Mouse (Mus musculus): ENCODE results near the gene Esrrg. TPM values are rescaled to one million over a fixed set of nuclear protein-coding genes. Genes with fewer than 3 reads are reported as not detected.

Esrrg gene
- polyA plus RNA-seq, 1 experiment from 2014 or later, result 34.2 TPM

- WGBS (ENCODE audit: insufficient replicate concordance), result 79% methylated on average over 5 of the region's 5 CpGs
- ATAC-seq (replicated peaks; ENCODE audit: insufficient number of reproducible peaks, low FRiP score, low TSS enrichment), result no peak
Measured at GRCm38 (mm10) chr1:187862339-187862738, 253.7 kb downstream of the Esrrg start.

GRCm38 (mm10) chr1:187868427-187868826, 259.8 kb downstream of the Esrrg start:
- peaks cover 17% of the 10 kb centered on the region for H3K4me1 ChIP-seq (ENCODE audit: control insufficient read depth, insufficient read depth, low read length)
- ATAC-seq (replicated peaks; ENCODE audit: insufficient number of reproducible peaks, low FRiP score, low TSS enrichment), result no peak
- H3K9me3 ChIP-seq (replicated peaks; ENCODE audit: control insufficient read depth, low read length), result no peaks in the 10 kb centered on the region
- H3K27me3 ChIP-seq (ENCODE audit: control insufficient read depth, insufficient read depth, low read length), result no peaks in the 10 kb centered on the region
- WGBS (ENCODE audit: insufficient replicate concordance), result 67% methylated on average over 7 of the region's 7 CpGs
- no peak overlapping the region for H3K27ac ChIP-seq (ENCODE audit: low read depth, low read length)
- H3K9ac ChIP-seq (ENCODE audit: low read depth, low read length), result no peak overlapping the region
- H3K36me3 ChIP-seq (ENCODE audit: control insufficient read depth, insufficient read depth, low read length), result no peaks in the 10 kb centered on the region
- no peak overlapping the region for H3K4me2 ChIP-seq
- H3K4me3 ChIP-seq (ENCODE audit: low read depth, low read length), result no peak overlapping the region

More at GRCm38 (mm10) chr1:187862339-187862738, 253.7 kb downstream of the Esrrg start:
- no peaks in the 10 kb centered on the region for H3K27me3 ChIP-seq (ENCODE audit: control insufficient read depth, insufficient read depth, low read length)
- H3K4me1 ChIP-seq (ENCODE audit: control insufficient read depth, insufficient read depth, low read length), result peaks cover 4% of the 10 kb centered on the region
- H3K9me3 ChIP-seq (replicated peaks; ENCODE audit: control insufficient read depth, low read length), result no peaks in the 10 kb centered on the region
- H3K4me2 ChIP-seq, result no peak overlapping the region
- H3K4me3 ChIP-seq (ENCODE audit: low read depth, low read length), result no peak overlapping the region
- H3K27ac ChIP-seq (ENCODE audit: low read depth, low read length), result no peak overlapping the region
- H3K36me3 ChIP-seq (ENCODE audit: control insufficient read depth, insufficient read depth, low read length), result no peaks in the 10 kb centered on the region
- H3K9ac ChIP-seq (ENCODE audit: low read depth, low read length), result no peak overlapping the region

GRCm38 (mm10) chr1:187872208-187872607, 263.6 kb downstream of the Esrrg start:
- no peaks in the 10 kb centered on the region for H3K36me3 ChIP-seq (ENCODE audit: control insufficient read depth, insufficient read depth, low read length)
- H3K9ac ChIP-seq (ENCODE audit: low read depth, low read length), result no peak overlapping the region
- no peak overlapping the region for H3K4me3 ChIP-seq (ENCODE audit: low read depth, low read length)
- peak overlapping the region; percentile 35; the same call in 1 of the 2 replicates for H3K27ac ChIP-seq (ENCODE audit: low read depth, low read length)
- no peaks in the 10 kb centered on the region for H3K9me3 ChIP-seq (replicated peaks; ENCODE audit: control insufficient read depth, low read length)
- WGBS (ENCODE audit: insufficient replicate concordance), result 45% methylated on average over 8 of the region's 8 CpGs
- H3K27me3 ChIP-seq (ENCODE audit: control insufficient read depth, insufficient read depth, low read length), result no peaks in the 10 kb centered on the region
- peaks cover 24% of the 10 kb centered on the region for H3K4me1 ChIP-seq (ENCODE audit: control insufficient read depth, insufficient read depth, low read length)
- H3K4me2 ChIP-seq, result no peak overlapping the region
- ATAC-seq (replicated peaks; ENCODE audit: insufficient number of reproducible peaks, low FRiP score, low TSS enrichment), result no peak

GRCm38 (mm10) chr1:187872744-187873143, 264.2 kb downstream of the Esrrg start:
- Histone ChIP-seq H3K4me3 (ENCODE audit: low read depth, low read length) (no peak overlapping the region), H3K27me3 (ENCODE audit: control insufficient read depth, insufficient read depth, low read length) (no peaks in the 10 kb centered on the region), H3K9ac (ENCODE audit: low read depth, low read length) (no peak overlapping the region), H3K27ac (ENCODE audit: low read depth, low read length) (peak overlapping the region; percentile 35; the same call in 1 of the 2 replicates), H3K4me2 (no peak overlapping the region), H3K4me1 (ENCODE audit: control insufficient read depth, insufficient read depth, low read length) (peaks cover 30% of the 10 kb centered on the region), H3K36me3 (ENCODE audit: control insufficient read depth, insufficient read depth, low read length) (no peaks in the 10 kb centered on the region), H3K9me3 (replicated peaks; ENCODE audit: control insufficient read depth, low read length) (no peaks in the 10 kb centered on the region)
- no peak for ATAC-seq (replicated peaks; ENCODE audit: insufficient number of reproducible peaks, low FRiP score, low TSS enrichment)
- 23% methylated on average over 6 of the region's 6 CpGs for WGBS (ENCODE audit: insufficient replicate concordance)

GRCm38 (mm10) chr1:187873770-187874169, 265.2 kb downstream of the Esrrg start:
- no peak overlapping the region for H3K4me3 ChIP-seq (ENCODE audit: low read depth, low read length)
- H3K36me3 ChIP-seq (ENCODE audit: control insufficient read depth, insufficient read depth, low read length), result no peaks in the 10 kb centered on the region
- no peak overlapping the region for H3K9ac ChIP-seq (ENCODE audit: low read depth, low read length)
- H3K4me2 ChIP-seq, result no peak overlapping the region
- H3K27ac ChIP-seq (ENCODE audit: low read depth, low read length), result 0 out of 2 replicates have a peak overlapping the region, but pooled peaks have one; percentile 35
- peaks cover 34% of the 10 kb centered on the region for H3K4me1 ChIP-seq (ENCODE audit: control insufficient read depth, insufficient read depth, low read length)
- WGBS (ENCODE audit: insufficient replicate concordance), result 63% methylated on average over 2 of the region's 2 CpGs
- no peaks in the 10 kb centered on the region for H3K9me3 ChIP-seq (replicated peaks; ENCODE audit: control insufficient read depth, low read length)
- no peaks in the 10 kb centered on the region for H3K27me3 ChIP-seq (ENCODE audit: control insufficient read depth, insufficient read depth, low read length)
- ATAC-seq (replicated peaks; ENCODE audit: insufficient number of reproducible peaks, low FRiP score, low TSS enrichment), result no peak

- Histone ChIP-seq H3K27me3 (ENCODE audit: control insufficient read depth, insufficient read depth, low read length) (no peaks in the 10 kb centered on the region), H3K4me2 (no peak overlapping the region), H3K27ac (ENCODE audit: low read depth, low read length) (no peak overlapping the region), H3K4me1 (ENCODE audit: control insufficient read depth, insufficient read depth, low read length) (peaks cover 3% of the 10 kb centered on the region; the same call in 1 of the 2 replicates), H3K9me3 (replicated peaks; ENCODE audit: control insufficient read depth, low read length) (no peaks in the 10 kb centered on the region), H3K9ac (ENCODE audit: low read depth, low read length) (no peak overlapping the region), H3K4me3 (ENCODE audit: low read depth, low read length) (no peak overlapping the region), H3K36me3 (ENCODE audit: control insufficient read depth, insufficient read depth, low read length) (no peaks in the 10 kb centered on the region)
- WGBS (ENCODE audit: insufficient replicate concordance), result 82% methylated on average over 6 of the region's 6 CpGs
- no peak for ATAC-seq (replicated peaks; ENCODE audit: insufficient number of reproducible peaks, low FRiP score, low TSS enrichment)
Measured at GRCm38 (mm10) chr1:187887270-187887669, 278.7 kb downstream of the Esrrg start.

- H3K4me1 ChIP-seq (ENCODE audit: control insufficient read depth, insufficient read depth, low read length), result peaks cover 3% of the 10 kb centered on the region; the same call in 1 of the 2 replicates
- WGBS (ENCODE audit: insufficient replicate concordance), result 57% methylated on average over 8 of the region's 8 CpGs
- H3K9me3 ChIP-seq (replicated peaks; ENCODE audit: control insufficient read depth, low read length), result no peaks in the 10 kb centered on the region
- H3K27me3 ChIP-seq (ENCODE audit: control insufficient read depth, insufficient read depth, low read length), result no peaks in the 10 kb centered on the region
- no peaks in the 10 kb centered on the region for H3K36me3 ChIP-seq (ENCODE audit: control insufficient read depth, insufficient read depth, low read length)
- H3K4me3 ChIP-seq (ENCODE audit: low read depth, low read length), result no peak overlapping the region
- ATAC-seq (replicated peaks; ENCODE audit: insufficient number of reproducible peaks, low FRiP score, low TSS enrichment), result no peak
- no peak overlapping the region for H3K9ac ChIP-seq (ENCODE audit: low read depth, low read length)
- H3K27ac ChIP-seq (ENCODE audit: low read depth, low read length), result no peak overlapping the region
- H3K4me2 ChIP-seq, result no peak overlapping the region
Measured at GRCm38 (mm10) chr1:187888142-187888541, 279.6 kb downstream of the Esrrg start.

- Histone ChIP-seq H3K4me3 (ENCODE audit: low read depth, low read length) (no peak overlapping the region), H3K9ac (ENCODE audit: low read depth, low read length) (no peak overlapping the region), H3K4me1 (ENCODE audit: control insufficient read depth, insufficient read depth, low read length) (peaks cover 3% of the 10 kb centered on the region; the same call in 1 of the 2 replicates), H3K36me3 (ENCODE audit: control insufficient read depth, insufficient read depth, low read length) (no peaks in the 10 kb centered on the region), H3K27me3 (ENCODE audit: control insufficient read depth, insufficient read depth, low read length) (no peaks in the 10 kb centered on the region), H3K9me3 (replicated peaks; ENCODE audit: control insufficient read depth, low read length) (no peaks in the 10 kb centered on the region), H3K27ac (ENCODE audit: low read depth, low read length) (no peak overlapping the region), H3K4me2 (no peak overlapping the region)
- ATAC-seq (replicated peaks; ENCODE audit: insufficient number of reproducible peaks, low FRiP score, low TSS enrichment), result no peak
- WGBS (ENCODE audit: insufficient replicate concordance), result 93% methylated on average over 4 of the region's 4 CpGs
Measured at GRCm38 (mm10) chr1:187889096-187889495, 280.5 kb downstream of the Esrrg start.

GRCm38 (mm10) chr1:187891262-187891661, 282.7 kb downstream of the Esrrg start:
- Histone ChIP-seq H3K4me2 (no peak overlapping the region), H3K4me1 (ENCODE audit: control insufficient read depth, insufficient read depth, low read length) (no peaks in the 10 kb centered on the region), H3K36me3 (ENCODE audit: control insufficient read depth, insufficient read depth, low read length) (no peaks in the 10 kb centered on the region), H3K9me3 (replicated peaks; ENCODE audit: control insufficient read depth, low read length) (no peaks in the 10 kb centered on the region), H3K4me3 (ENCODE audit: low read depth, low read length) (no peak overlapping the region), H3K27ac (ENCODE audit: low read depth, low read length) (no peak overlapping the region), H3K27me3 (ENCODE audit: control insufficient read depth, insufficient read depth, low read length) (no peaks in the 10 kb centered on the region), H3K9ac (ENCODE audit: low read depth, low read length) (no peak overlapping the region)
- WGBS (ENCODE audit: insufficient replicate concordance), result 75% methylated on average over 9 of the region's 9 CpGs
- ATAC-seq (replicated peaks; ENCODE audit: insufficient number of reproducible peaks, low FRiP score, low TSS enrichment), result no peak

Measured in heart, embryonic 11.5 days (tissue).